Mouse (Mus musculus): ENCODE measurements around the gene Tmem150b. TPM values are rescaled to one million over a fixed set of nuclear protein-coding genes. Genes with fewer than 3 reads are reported as not detected.

Gene Tmem150b
- polyA plus RNA-seq, 1 experiment from 2014 or later, result 0.20 TPM

DNA sequence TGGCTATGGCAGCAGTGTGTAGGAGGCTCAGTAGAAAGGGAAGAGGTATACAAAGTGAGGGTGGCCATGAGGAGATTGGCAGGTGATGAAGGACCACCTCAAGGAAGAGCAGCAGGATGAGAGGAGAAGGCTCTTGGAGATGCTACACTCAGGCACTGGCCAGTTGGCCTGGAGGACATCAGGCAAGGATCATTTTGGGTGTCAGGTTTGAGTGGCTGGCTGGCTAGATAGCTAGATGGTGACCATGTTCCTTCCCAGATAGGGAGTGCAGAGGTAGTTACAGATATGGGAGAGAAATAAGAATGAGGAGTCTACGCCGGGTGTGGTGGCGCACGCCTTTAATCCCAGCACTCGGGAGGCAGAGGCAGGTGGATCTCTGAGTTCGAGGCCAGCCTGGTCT lies 19.8 kb upstream of the Tmem150b start:
- Histone ChIP-seq H3K4me3 (replicated peaks) (no peak overlapping the region), H3K36me3 (peaks cover 40% of the 10 kb centered on the region), H3K9ac (no peak overlapping the region), H3K27ac (replicated peaks) (no peak overlapping the region), H3K27me3 (no peaks in the 10 kb centered on the region), H3K9me3 (replicated peaks) (no peaks in the 10 kb centered on the region), H3K4me1 (peaks cover 22% of the 10 kb centered on the region), H3K4me2 (replicated peaks) (no peak overlapping the region)
- 94% methylated on average over 6 of the region's 6 CpGs for WGBS
- no peak for ATAC-seq (ENCODE audit: insufficient number of reproducible peaks, low FRiP score, low TSS enrichment, low read depth)

- Histone ChIP-seq H3K36me3 (peaks cover 38% of the 10 kb centered on the region), H3K27ac (replicated peaks) (no peak overlapping the region), H3K9me3 (replicated peaks) (no peaks in the 10 kb centered on the region), H3K9ac (no peak overlapping the region), H3K4me2 (replicated peaks) (no peak overlapping the region), H3K4me3 (replicated peaks) (no peak overlapping the region), H3K4me1 (peaks cover 31% of the 10 kb centered on the region), H3K27me3 (no peaks in the 10 kb centered on the region)
- ATAC-seq (ENCODE audit: insufficient number of reproducible peaks, low FRiP score, low TSS enrichment, low read depth), result no peak
- 67% methylated on average over 2 of the region's 2 CpGs for WGBS
Observed at GRCm38 (mm10) chr7:4743354-4743753, 18.3 kb upstream of the Tmem150b start.

DNA sequence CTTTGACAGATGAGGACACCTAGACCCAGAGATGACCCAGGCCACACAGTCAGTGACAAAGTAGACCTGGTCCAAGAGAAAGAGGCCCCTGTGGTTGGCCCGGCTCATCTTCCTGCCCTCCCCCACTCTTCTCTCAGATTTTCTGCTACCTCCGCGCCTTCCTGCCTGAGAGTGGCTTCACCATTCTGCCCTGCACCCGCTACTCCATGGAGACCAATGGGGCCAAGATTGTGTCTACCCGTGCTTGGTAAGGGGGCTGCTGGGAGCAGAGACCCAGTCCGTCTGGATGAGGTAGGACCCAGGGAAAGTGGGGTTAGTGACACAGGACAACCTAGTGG lies 17.4 kb upstream of the Tmem150b start:
- WGBS, result 82% methylated on average over 6 of the region's 6 CpGs
- H3K4me2 ChIP-seq (replicated peaks), result no peak overlapping the region

DNA sequence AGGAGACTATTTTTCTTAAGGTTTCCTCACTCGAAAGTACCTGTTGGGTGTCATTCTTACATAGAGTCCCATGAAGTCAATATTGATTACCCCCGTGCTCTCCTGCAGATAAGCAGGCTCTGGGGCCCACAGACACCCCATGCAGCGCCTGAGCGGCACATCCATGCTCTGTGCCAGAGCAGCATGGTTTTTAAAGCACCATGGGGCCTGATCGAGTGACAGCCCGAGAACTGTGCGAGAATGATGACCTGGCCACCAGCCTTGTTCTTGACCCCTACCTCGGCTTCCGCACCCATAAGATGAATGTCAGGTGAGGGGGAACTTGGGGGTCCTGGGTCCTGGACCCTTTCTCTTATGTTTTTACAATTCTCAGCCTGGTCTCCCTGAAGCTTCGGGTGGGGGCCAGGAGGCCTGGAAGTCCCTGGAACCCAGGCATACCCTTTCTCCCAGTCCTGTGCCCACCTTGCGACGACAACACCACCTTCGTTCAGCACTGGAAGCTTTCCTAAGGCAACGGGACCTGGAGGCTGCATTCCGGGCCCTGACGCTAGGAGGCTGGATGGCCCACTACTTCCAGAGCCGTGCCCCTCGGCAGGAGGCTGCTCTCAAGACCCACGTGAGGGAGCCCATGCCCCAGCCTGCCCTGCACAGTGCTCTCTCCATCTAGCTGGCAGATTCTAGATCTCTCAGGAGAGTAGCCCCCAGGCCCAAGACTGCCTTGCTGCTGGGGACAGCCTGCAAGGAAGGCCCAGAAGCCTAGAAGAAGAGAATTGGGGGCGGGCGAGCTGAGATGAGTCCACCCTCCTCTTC lies 16.8 kb upstream of the Tmem150b start:
- Histone ChIP-seq H3K27ac (replicated peaks) (no peak overlapping the region), H3K36me3 (peaks cover 38% of the 10 kb centered on the region), H3K4me1 (peaks cover 31% of the 10 kb centered on the region), H3K4me3 (replicated peaks) (peak overlapping the region; percentile 81; the same call in 1 of the 2 replicates), H3K4me2 (replicated peaks) (peak overlapping the region; percentile 80), H3K27me3 (no peaks in the 10 kb centered on the region), H3K9me3 (replicated peaks) (no peaks in the 10 kb centered on the region), H3K9ac (no peak overlapping the region)
- 77% methylated on average over 21 of the region's 21 CpGs for WGBS
- no peak for ATAC-seq (ENCODE audit: insufficient number of reproducible peaks, low FRiP score, low TSS enrichment, low read depth)

More for the DNA sequence above, 17.4 kb upstream of the Tmem150b start:
- H3K36me3 ChIP-seq, result peaks cover 38% of the 10 kb centered on the region
- no peak overlapping the region for H3K27ac ChIP-seq (replicated peaks)
- ATAC-seq (ENCODE audit: insufficient number of reproducible peaks, low FRiP score, low TSS enrichment, low read depth), result no peak
- no peak overlapping the region for H3K9ac ChIP-seq
- H3K27me3 ChIP-seq, result no peaks in the 10 kb centered on the region
- H3K9me3 ChIP-seq (replicated peaks), result no peaks in the 10 kb centered on the region
- H3K4me1 ChIP-seq, result peaks cover 31% of the 10 kb centered on the region
- H3K4me3 ChIP-seq (replicated peaks), result no peak overlapping the region

DNA sequence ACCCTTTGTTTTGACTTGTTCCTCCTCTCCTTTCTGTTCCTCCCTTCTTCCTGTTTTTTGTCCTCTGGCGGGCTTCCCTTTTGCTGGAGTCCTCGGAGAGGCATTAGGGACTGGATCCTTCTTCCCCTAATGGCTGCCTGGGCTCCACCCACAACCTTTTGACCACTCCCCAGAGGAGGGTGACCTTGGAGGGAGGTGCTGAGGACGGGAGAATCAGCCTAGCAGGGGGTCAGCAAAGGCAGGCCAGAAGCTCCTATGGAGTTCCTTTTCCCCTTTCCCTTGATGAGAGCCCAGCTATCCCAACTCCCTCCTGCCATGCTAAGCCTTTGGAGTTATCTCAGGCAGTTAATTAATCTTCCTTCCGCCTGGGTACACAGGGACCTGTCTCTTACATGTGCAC lies 16.1 kb upstream of the Tmem150b start:
- ATAC-seq (ENCODE audit: insufficient number of reproducible peaks, low FRiP score, low TSS enrichment, low read depth), result no peak
- WGBS, result 9% methylated on average over 4 of the region's 4 CpGs
- no peaks in the 10 kb centered on the region for H3K9me3 ChIP-seq (replicated peaks)

DNA sequence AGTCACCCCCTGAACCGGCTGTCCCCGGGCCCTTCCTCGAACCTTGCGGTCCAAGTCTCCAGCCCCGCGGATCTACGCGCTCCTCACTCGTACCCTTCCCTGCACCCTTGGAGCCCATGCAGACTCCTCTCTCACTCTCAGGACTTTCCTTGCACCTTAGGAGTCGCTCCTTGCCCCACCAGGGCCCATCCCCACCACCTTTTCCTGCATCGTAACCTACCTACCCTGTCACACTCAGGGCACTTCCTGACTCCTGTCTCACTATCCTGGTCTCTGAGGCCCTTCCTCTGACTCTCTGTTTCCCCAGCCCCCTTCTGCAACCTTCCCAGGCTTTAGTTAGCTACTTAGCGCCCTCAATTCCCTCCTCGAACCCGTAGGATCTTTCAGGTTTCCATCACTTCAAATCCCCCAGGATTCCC lies 15.3 kb upstream of the Tmem150b start:
- no peaks in the 10 kb centered on the region for H3K9me3 ChIP-seq (replicated peaks)
- H3K27ac ChIP-seq (replicated peaks), result peak overlapping the region; percentile 91
- 0% methylated on average over 14 of the region's 14 CpGs for WGBS
- peaks cover 24% of the 10 kb centered on the region; the same call in 1 of the 2 replicates for H3K36me3 ChIP-seq
- peak; percentile 26 for ATAC-seq (ENCODE audit: insufficient number of reproducible peaks, low FRiP score, low TSS enrichment, low read depth)
- H3K27me3 ChIP-seq, result no peaks in the 10 kb centered on the region
- H3K4me3 ChIP-seq (replicated peaks), result peak overlapping the region; percentile 81
- H3K4me1 ChIP-seq, result peaks cover 31% of the 10 kb centered on the region
- peak overlapping the region; percentile 80 for H3K4me2 ChIP-seq (replicated peaks)
- H3K9ac ChIP-seq, result peak overlapping the region; percentile 80

More for the DNA sequence above, 16.1 kb upstream of the Tmem150b start:
- H3K27me3 ChIP-seq, result no peaks in the 10 kb centered on the region
- H3K4me1 ChIP-seq, result peaks cover 31% of the 10 kb centered on the region
- H3K36me3 ChIP-seq, result peaks cover 32% of the 10 kb centered on the region
- peak overlapping the region; percentile 80 for H3K9ac ChIP-seq
- H3K4me3 ChIP-seq (replicated peaks), result peak overlapping the region; percentile 81
- peak overlapping the region; percentile 91 for H3K27ac ChIP-seq (replicated peaks)
- H3K4me2 ChIP-seq (replicated peaks), result peak overlapping the region; percentile 80

DNA sequence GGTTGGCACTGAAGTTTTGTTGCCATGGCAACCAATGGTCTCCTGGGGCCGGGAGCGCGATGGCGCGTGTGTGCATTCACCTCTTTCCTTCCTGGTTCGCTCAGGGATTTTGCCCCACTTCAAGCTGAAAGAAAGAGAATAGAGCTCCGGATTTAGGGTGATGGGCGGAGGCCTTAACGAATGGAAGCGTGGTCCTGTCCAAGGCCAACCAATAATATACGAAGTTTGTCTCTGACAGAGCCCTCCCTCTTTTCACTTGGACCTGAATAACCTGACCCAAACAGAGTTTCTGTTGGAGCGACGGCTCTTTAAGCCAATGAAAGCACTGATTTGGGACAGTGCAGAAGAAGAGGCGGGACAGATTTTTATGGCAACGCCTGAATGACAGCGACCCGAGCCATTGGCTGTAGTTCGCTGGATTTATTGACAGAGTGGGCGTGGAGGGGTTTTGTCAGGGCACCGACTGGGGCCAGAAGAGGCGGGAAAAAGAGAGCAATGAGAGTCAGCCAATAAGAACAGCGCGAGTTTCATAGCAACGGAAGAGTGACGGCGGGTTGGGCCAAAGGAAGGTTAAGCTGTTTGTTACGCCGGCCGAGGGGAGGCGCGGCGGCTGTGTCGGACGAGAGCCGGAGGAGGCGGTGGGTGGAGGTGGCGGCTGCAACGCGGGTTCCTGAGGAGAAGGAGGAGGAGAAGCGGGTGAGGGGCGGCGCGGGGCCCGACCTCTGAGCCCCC lies 14.7 kb upstream of the Tmem150b start, which contains the start of gene Kmt5c:
Kmt5c (plus strand) TSS at position 572 of the 732 bp plus-strand sequence.
- WGBS, result under 1% methylated on average over 44 of the region's 44 CpGs
- peak within 1 kb of the TSS; percentile 91 for H3K27ac ChIP-seq (replicated peaks)

DNA sequence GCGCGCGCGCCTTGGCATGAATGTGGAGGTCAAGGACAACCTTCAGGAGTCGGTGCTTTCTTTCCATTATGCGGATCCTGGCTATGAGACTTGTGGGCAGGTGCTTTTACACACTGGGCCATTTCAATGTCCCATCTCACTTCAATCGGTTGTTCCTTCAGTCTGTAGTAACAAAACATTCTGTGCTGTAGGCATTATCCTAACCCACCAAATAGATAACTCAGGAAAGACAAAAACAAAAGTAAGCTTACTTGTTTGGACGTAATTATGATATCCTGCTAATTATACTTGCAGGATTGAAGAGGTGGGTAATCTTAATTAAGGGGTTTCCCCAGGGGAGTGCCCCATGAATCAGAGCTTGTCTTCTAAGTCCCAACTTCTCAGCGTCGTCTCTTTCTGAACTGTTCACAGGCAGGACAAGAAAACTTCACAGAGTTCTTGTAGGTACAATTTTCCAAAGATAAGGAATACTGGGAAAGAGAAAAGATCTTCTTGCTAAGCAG lies 14.0 kb upstream of the Tmem150b start:
- ATAC-seq (ENCODE audit: insufficient number of reproducible peaks, low FRiP score, low TSS enrichment, low read depth), result no peak
- 45% methylated on average over 10 of the region's 10 CpGs for WGBS
- peak overlapping the region; percentile 58 for H3K4me2 ChIP-seq (replicated peaks)

More for the DNA sequence above, 14.7 kb upstream of the Tmem150b start, which contains the start of gene Kmt5c:
- Histone ChIP-seq H3K4me3 (replicated peaks) (peak within 1 kb of the TSS; percentile 81), H3K9me3 (replicated peaks) (no peaks in the 10 kb centered on the region), H3K4me1 (peaks cover 31% of the 10 kb centered on the region), H3K27me3 (no peaks in the 10 kb centered on the region), H3K36me3 (peaks cover 20% of the 10 kb centered on the region; the same call in 1 of the 2 replicates), H3K4me2 (replicated peaks) (peak within 1 kb of the TSS; percentile 80), H3K9ac (peak within 1 kb of the TSS; percentile 80)
- peak; percentile 98 for ATAC-seq (ENCODE audit: insufficient number of reproducible peaks, low FRiP score, low TSS enrichment, low read depth)

DNA sequence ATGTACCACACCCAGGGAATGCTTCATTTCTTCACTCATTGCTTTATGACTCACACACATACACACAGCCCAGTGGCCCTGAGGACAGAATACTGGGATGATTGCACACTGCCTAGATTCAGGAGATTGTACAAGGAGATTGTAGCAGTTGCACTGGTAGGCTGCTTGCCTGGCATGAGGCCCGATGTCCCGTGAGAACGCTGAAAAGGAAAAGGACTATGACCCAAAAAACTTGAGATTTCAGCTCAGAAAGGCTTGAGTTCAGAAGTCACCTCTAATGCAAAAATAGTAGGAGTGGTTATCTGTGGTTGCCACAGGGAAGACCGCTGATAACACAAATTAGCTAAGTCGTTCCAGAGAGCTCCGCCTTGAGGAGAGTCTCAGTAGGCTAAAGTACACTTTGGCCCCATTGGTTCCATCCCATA lies 7.9 kb upstream of the Tmem150b start:
- Histone ChIP-seq H3K9me3 (replicated peaks) (no peaks in the 10 kb centered on the region), H3K4me1 (no peaks in the 10 kb centered on the region), H3K36me3 (no peaks in the 10 kb centered on the region), H3K9ac (no peak overlapping the region), H3K27me3 (no peaks in the 10 kb centered on the region), H3K4me2 (replicated peaks) (no peak overlapping the region), H3K27ac (replicated peaks) (no peak overlapping the region), H3K4me3 (replicated peaks) (no peak overlapping the region)
- 62% methylated on average over 6 of the region's 6 CpGs for WGBS
- no peak for ATAC-seq (ENCODE audit: insufficient number of reproducible peaks, low FRiP score, low TSS enrichment, low read depth)

More for the DNA sequence above, 14.0 kb upstream of the Tmem150b start:
- peak overlapping the region; percentile 81 for H3K4me3 ChIP-seq (replicated peaks)
- H3K9me3 ChIP-seq (replicated peaks), result no peaks in the 10 kb centered on the region
- peaks cover 31% of the 10 kb centered on the region for H3K4me1 ChIP-seq
- peak overlapping the region; percentile 88 for H3K27ac ChIP-seq (replicated peaks)
- H3K36me3 ChIP-seq, result peaks cover 15% of the 10 kb centered on the region; the same call in 1 of the 2 replicates
- peak overlapping the region; percentile 26 for H3K9ac ChIP-seq
- no peaks in the 10 kb centered on the region for H3K27me3 ChIP-seq

GRCm38 (mm10) chr7:4731090-4731489 lies 6.0 kb upstream of the Tmem150b start:
- Histone ChIP-seq H3K9me3 (replicated peaks) (no peaks in the 10 kb centered on the region), H3K4me3 (replicated peaks) (no peak overlapping the region), H3K9ac (no peak overlapping the region), H3K36me3 (no peaks in the 10 kb centered on the region), H3K27me3 (no peaks in the 10 kb centered on the region), H3K27ac (replicated peaks) (no peak overlapping the region), H3K4me1 (no peaks in the 10 kb centered on the region), H3K4me2 (replicated peaks) (no peak overlapping the region)
- 84% methylated on average over 5 of the region's 5 CpGs for WGBS
- ATAC-seq (ENCODE audit: insufficient number of reproducible peaks, low FRiP score, low TSS enrichment, low read depth), result no peak

GRCm38 (mm10) chr7:4724359-4724758 lies 690 bp downstream of the Tmem150b start:
- Histone ChIP-seq H3K27me3 (no peaks in the 10 kb centered on the region), H3K36me3 (no peaks in the 10 kb centered on the region), H3K9ac (no peak overlapping the region), H3K9me3 (replicated peaks) (no peaks in the 10 kb centered on the region), H3K4me1 (0 out of 2 replicates have a peak, but pooled peaks cover 4% of the 10 kb centered on the region), H3K27ac (replicated peaks) (no peak overlapping the region), H3K4me2 (replicated peaks) (no peak overlapping the region), H3K4me3 (replicated peaks) (no peak overlapping the region)
- no peak for ATAC-seq (ENCODE audit: insufficient number of reproducible peaks, low FRiP score, low TSS enrichment, low read depth)
- 67% methylated on average over 3 of the region's 3 CpGs for WGBS

All from embryonic facial prominence, embryonic 15.5 days (tissue).